Mouse (Mus musculus) lung, adult 18-20 months (tissue): Measurements from ENCODE around the gene Dusp5.
"Not testable (repeated sequence)": the region's sequence is repeated elsewhere in the genome, so short reads cannot be mapped to it uniquely, and the experiment has no call there.

ENCODE experiments used
- DNase-seq, 2 experiments: peaks; one replicate each; pipeline ENCODE4 v3.0.0; 2022; ENCODE audit warnings: mixed read lengths in 2 of 2

Gene Dusp5

DNA sequence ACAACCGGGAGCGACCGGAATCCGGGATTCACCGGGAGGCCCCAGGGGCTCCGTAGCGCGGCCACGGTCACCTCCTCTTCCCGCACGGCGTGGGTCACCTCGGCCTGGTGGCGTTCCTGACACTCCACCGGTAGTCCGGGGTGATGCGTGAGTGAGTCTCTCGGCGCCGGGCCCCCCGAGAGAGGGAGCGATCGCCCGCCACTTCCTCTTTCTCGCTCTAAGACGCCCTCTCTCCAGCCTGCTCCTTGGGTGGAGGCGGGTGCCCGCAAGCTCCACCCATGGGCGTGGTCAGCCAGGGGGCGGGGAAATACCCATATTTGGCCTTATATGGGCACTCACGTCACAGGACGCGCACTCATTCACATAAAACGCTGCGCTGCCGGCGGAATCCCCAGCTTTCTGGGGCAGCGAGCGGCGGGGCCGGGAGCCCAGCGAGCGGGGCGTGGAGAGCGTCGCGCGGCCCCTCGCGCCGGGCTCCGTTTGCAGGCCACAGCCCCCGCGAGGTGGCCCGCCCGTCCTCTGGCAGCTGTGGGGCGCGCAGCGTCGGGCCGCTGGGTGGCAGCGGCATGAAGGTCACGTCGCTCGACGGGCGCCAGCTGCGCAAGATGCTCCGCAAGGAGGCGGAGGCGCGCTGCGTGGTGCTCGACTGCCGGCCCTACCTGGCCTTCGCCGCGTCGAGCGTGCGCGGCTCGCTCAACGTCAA, at the start of gene Dusp5:
Gene Dusp5 (plus strand): TSS at position 358 of the 703 bp plus-strand sequence.
- peak; percentile 96 to 97 for DNase-seq

DNA sequence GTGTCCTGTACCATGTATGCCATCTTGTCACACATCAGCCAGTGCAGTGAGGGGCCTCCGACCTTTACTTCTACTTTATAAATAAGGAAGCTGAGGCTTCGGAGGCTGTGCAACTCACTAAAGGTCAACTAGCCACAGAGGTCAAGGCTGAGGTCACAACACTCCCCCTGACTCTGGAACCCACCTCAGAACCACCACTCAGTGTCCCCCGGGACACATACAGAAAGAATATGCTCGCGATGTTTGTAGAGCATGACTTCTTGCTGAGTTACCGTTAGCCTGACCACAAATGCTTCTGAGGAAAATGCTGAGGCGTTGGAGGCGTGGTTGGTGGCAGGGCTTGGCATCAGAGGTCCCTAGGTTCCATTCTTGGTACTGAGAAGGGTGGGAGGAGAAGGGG, 49.3 kb upstream of the Dusp5 start:
- DNase-seq, result peak in 1 of 2 experiments; percentile 41

DNA sequence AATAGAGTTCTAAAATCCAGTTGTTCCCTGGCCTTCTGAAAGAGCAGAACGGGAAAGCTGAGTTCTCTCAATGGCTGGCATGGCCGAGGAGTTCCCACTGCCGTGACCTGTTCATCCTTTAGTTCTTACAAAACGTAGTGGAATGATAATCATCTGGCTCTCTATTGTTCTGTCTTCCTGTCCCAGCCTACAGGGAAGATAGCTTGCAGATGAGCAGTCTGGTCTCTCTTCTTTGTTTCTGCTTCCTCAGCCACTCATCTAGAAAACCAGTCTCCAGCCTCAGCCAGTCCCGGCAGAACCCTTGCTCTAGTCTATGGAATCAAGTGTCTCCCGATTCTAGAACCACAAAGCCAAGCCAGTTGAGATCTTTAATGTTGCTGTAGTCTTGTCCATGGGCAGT, 46.8 kb upstream of the Dusp5 start:
- DNase-seq, result no peak

DNA sequence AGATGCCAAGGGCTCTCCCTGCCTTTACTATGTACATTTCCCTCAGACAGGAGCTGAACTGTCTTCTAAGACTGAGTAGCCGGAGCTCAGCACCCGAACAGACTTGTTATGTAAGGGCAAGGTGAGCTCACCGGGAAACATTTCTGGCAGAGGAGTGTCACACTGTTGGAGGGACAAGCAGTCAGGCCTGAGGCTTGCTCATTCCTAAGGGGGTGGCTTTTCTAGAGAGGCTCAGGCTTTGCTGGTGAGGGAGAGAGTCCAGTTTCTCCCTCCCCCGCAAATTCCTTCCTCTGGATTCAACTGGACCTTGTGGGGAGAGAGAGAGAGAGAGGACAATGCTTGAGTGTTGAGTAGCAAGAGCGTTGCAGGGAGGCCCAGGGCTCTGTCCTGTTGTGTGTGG, 46.4 kb upstream of the Dusp5 start:
- no peak for DNase-seq

DNA sequence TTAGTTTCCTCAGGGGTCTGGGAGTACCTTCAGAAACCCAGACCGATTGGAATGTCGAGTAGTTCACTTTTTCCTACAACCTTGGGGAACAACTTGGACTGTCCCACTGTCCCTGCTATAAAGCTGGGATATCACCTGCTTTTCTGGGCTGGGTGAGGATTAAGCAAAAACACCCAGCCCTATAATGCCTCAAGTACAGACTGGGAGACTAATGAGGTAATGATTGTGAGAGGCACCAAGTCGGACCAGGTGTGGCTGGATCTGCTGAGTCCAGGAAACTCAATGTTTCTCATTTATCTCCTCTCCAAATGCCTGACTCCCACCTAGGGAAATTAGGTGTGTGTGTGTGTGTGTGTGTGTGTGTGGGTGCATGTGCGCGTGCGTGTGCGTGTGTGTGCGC, 44.9 kb upstream of the Dusp5 start:
- no peak for DNase-seq

DNA sequence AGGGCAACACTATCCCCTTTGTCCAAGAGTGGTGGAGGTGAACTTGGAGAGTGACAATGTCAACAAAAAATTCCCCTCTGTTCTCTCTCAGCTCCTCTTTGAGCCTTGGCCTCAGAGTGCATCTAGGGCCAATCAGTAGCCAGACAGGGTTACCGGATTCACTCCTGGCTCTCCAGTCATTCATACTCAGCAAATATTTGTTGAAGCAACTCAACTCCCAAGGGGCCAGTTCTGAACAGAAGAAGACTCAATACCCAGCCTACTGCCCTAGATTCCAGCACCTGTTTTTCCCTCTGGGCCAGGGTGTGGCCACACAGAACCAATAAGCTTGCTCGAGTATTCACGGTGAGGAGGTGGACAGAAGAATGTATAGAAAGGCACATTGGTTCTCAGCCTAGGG, 44.0 kb upstream of the Dusp5 start:
- DNase-seq, result no peak

DNA sequence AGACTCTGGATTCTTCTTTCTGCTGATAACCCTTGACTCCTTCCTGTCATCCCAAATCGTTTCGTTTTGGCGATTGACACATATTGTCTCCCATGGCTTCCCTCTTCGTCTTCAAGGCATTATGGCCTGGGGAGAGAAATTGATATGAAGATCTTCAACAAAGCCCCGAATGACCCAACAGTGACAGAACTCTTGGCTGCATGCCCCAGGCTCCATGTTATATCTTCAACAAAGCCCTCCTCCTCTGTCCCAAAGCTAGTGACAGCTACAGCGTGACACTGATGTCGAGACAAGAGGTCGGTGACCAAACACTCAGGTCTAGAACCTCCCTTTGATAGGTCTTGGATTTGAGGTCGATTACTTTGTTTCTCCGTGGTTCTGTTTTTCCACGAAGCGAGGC, 39.7 kb upstream of the Dusp5 start:
- DNase-seq, result no peak

DNA sequence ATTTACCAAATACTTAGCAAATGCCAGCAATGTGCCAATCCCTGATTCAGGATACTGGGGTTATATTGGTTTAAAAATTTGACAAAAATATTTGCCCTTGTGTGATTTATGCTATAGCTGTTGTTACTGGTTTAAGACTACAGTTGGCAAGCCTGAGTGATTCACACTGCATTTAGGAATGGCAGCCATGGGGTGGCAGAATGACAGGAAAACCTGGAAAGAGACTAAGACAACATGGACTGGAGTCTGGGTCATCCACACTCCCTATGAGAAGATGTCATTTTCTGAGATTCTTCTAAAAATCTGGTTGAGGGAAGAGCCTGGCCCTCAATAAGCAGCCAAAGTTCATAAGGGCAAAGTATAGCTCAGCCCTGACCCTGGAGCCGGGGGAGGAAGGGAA, 39.0 kb upstream of the Dusp5 start:
- DNase-seq, result no peak

DNA sequence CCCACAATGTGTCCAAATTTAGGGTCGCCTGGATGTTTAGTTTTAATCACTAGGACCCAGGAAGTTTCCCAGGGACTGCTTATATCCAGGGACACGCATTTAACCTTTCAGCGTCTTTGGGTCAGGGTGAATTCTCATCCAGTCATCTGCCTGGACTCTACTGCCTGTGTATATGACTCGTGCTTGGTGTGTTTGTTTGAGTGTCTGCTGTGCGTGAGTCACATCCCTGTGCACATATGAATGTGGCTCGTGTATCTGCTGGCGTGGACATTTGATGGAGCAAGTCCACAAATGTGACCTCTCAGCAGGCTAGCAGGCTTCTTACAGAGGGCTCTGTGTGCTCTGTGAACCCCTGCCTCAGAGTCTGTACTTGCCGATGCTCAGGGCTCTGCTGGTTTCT, 38.0 kb upstream of the Dusp5 start:
- no peak for DNase-seq

DNA sequence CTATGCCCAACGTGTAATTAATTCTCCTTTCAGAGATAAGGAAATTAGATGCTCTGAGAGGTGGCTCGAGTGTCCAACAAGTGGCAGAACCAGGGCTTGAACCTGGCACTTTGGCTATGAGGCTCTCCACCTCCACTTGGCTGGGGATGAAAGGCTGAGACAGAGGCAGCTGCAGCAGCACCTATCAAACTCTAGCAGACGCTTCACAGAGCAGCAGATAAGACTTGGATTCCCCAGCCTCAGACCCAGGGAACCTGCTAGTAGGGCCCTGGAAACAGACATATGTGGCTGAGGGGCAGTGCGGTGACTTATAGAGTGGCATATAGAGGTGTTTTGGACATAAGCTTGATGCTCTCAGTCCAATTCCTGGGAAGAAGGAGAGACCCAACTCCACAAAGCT, 36.4 kb upstream of the Dusp5 start:
- DNase-seq, result no peak

DNA sequence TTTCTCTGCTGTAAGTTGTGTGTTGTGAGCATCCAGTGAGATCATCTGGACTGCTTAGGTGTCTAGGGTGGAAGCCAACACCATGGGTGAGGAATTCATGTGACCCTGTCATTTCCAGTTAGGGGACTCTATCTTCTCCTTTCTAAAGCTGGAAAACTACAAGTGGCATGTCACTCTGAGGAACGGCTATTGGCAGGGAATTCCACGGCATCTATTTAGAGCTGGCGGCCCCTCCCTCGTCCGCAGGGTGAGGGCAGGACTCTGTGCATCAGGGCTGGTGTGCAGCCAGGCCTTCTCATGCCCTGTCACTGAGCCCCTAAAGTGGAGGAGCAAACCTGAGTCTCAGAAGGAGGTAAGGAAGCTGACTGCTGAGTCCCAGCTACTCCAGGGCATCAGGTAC, 35.0 kb upstream of the Dusp5 start:
- no peak for DNase-seq

DNA sequence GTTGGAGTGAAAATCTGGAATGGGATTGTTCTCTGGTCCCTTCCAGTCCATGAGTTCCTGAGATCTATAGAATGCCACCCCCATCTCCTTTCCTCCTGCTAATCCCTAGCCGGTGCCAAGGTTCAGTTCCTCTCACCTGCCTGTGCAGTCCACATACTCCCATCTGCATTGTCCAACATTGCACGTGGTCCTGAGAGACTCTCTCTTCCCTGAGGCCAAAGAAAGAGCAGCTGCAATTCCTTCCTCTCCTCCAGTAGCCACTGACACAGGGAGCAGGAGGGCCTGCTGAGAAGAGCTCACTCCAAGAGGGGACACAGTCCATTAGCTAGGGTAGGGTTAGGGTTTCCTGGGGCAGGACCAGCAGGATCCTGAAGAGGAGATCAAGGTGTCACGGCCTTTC, 31.0 kb upstream of the Dusp5 start:
- DNase-seq, result no peak

DNA sequence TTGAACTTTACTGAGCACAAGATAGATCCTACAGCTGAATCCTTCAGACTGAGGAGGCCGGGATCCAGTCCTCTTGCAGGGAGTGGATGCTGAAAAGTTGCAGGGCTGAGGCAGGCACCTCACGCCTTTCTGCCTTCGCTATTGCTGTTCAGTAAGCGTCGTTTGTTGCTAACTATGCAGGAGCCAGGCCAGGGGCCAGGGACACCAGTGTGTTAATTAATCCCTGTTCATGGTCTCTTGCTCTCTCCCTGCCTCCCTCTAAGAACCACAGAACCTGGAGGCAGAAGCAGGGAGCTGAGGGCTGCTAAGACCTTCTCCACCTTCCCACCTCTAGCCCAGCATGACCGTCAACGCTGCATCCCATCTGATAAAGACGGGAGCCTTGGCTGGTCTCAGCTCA, 29.9 kb upstream of the Dusp5 start:
- no peak for DNase-seq

DNA sequence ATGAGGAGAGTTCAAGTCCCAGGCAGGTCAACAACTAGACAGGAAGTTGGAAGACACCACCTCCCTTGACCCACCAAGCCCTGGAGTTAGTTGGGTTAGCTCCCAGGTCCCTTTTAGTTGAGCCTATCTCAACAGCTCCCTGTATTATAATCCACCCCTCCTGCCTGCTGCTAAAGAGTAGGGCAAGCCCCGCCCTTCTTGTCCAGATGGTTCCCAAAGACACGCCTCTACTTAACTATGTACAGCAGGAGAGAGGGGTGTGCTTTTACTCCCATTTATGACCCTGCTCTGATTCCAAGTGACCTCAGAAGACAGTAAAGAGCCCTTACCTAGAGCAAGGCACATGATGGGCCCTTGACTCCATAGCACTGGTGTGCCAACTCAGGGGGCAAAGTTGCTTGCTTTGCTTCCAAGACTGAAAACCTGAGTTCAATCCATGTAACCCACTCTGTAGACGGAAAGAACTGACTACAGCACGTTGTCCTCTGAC, 29.4 kb upstream of the Dusp5 start:
- DNase-seq, result no peak

DNA sequence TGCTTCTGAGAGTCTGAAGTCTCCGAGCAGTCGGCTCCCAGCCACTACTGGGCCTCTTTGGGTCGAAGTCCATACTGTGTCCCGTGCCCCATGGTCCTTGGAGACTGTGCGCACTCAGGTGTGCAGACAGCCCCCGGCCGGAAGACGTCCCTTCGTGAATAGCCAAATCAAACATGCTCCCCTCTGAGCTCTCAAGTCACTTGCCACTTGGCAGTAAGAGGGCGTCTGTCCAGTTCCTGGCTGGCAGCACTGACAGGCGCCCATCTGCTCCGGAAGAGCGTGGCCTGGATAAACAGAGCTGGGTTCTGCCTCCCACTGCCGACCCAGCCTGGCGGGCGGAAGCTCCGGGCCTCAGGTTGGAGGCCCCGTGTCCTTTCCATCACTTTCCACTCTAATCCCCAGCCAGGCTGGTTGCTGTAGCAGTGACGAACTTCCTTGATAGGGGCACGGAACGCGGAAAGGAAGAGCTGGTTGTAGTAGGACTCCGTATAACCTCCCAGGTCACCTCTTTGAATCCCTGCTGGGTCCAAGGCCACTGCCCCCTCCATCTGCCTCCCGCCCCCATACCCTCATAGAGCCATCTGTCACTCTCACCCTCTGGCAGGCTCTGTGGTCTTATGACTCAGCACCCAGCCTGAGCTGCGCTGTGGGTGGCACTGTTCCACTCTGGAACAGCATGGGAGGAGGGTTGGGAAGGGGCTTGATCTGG, 28.5 kb upstream of the Dusp5 start:
- DNase-seq, result peak; percentile 25 to 41

DNA sequence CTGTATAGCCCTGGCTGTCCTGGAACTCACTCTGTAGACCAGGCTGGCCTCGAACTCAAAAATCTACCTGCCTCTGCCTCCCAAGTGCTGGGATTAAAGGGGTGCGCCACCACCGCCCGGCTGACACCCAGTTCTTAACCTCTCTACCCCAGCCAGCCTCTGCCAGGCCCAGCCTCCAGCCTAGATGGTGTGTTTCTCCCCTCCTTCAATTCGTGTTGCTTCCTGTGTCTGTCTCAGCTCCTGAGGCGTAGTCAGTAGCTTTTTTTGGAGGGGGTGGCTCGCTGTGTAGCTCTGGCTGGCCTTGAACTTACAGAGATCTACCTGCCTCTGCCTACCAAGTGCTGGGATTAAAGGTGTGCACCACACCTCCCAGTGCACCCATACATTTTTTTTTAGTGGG, 27.7 kb upstream of the Dusp5 start:
- not testable (repeated sequence) for DNase-seq

DNA sequence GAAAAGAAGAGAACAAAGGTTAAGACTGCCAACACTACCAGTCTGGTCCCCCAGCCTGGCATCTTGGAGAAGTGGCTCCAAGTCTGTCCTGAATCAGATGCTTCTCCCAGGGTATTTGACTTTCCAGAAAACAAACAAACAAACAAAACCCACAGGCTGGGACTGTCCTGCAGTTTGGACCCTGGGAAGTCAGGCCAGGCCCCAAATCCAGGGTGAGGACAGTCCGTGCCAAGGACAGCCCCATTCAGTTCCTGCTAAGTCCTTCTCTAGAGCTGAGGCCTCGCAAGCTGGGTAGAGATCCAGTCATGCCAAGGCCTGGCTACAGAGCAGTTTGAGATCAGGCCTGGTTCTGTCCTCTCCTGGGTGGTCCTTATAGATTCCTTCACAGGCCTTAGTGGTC, 27.1 kb upstream of the Dusp5 start:
- no peak for DNase-seq

DNA sequence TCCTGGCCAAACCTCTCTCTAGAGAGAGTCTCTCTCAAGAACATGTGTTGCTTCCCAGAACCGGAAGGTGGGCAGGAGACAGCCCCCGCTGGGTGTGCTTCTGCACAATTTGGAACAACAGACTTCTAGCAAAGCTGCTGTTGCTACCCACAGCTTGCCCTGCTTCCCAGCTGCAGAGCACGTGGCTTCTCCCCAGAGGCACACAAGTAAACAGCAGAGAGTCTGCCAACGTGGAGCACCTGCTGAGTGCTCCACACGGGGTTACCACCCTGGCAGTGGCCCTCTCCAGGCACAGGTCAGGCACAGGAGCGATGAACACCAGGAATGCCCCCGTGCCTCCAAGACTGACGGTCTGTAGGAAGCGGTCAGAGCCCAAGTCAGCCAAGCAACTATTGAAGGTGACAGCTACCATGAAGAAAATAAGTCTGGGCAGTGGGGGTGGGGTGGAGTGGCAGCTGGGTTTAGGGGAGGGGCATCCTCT, 26.0 kb upstream of the Dusp5 start:
- DNase-seq, result no peak

DNA sequence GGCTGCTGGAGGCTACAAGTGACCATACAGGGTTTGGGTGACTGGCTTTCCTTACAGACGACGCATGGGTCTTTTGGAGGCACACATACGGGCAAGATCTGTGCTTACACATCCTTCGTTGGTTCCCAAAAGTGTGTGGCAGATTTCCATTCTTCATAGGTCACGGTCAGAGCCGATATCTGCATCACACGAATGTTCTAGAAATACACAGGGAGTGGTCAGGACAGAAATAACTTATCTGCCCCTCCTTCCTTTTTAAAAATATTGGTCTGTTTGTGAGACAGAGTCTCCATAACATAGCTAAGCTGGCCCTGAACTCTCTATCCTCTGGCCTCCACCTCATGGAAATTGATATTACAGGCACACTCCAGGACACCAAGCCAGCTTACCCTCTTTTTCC, 24.7 kb upstream of the Dusp5 start:
- no peak for DNase-seq

DNA sequence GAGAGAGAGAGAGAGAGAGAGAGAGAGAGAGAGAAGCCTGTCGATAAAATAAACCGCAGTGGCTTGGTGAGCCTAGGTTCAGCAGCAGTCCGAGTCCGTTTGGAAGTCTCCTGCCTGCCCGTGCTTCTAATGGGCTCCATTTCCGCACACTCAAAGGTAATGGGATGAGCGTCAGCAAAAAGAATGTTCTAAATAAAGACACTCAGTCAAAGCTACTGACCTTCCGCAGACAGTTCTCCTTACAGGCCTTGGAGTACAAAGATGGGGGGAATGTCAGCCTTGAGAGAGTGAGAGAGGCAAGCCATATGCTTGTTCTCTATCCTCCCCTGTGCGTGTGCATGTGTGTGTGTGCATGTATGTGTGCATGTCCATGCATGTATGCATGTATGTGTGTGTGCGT, 23.2 kb upstream of the Dusp5 start:
- DNase-seq, result no peak

DNA sequence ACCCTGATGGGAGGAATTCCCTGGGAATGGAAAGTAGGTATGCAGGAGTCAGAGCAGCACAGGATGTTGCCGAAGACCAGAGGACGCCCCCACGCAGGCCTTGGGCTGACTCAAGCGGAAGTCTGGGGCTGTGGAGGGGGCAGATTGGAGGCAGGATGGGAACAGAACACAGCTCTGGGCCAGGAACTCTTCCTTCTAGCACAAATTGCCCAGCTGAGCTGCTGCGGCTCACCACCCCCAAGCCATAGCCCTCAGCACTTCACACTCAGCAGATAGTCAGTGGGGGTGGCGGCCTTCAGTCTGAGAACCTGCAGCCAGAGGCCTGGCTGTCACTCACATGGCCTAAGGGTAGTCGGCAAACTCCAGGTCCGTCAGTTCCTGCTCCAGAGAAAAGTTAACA, 21.4 kb upstream of the Dusp5 start:
- DNase-seq, result no peak

DNA sequence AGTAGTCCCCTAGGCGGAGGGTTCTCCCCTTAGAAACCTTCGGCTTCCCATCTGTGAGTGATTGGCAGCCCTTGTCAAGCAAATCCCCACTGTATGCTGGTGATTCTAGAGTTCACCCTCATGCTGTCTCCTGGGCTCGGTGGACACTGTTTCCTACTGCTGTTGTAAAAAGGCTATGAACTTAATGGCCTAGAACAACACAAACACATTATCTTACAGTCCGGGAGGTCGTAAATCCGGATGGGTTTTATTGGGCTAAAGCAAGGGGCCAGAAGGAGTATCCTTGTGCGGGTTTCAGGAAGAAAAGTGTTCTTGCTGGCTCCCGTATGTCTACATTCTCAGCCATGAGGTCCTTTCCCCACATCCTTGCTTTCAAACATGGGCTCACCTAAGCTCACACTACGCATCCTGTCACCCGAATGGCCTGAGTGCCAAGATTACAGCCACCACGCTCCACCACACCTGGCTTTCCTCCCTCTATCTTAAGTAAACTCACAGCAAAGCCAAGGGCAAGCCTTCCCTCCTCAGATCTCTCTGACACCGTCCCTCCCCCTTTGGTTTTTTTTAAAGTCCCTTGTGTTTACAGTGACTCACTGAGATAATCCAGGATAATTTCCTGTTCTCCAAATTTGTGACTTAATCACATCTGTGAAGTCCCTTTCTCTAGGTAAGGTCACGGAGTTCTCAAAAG, 17.5 kb upstream of the Dusp5 start:
- DNase-seq, result no peak

DNA sequence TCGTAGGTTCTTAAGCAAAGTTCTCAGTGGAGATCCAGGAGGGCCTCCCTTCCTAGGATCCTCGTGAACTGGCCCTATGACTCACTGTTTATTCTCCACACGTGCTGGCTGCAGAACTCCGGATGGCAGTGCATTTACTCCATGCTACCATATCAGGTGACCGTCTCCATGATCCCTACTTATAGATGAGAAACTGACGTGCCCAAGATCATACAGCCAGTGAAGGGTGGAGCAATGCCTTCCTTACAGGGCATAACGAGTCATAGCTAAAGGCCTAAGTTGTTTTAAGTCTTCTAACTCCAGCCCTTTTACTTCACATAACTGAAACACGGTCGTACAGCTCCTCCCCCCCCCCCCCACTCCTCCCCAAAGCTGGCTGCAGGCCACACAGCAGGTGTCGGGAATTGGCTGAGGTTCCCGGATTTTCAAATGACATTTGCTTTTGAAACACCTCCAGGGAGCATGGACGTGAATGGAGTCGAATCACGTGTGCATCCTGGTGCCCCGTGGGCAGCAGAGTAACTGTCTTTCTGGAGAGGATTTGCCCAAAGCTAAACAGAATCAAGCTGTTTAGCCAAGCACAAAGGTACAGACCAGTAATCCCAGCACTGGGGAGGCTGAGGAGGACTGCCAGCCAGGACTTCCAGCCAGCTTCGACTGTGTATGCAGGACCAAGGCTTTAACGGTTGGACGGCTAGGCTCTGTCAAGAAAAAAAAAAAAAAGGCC, 11.4 kb upstream of the Dusp5 start:
- DNase-seq, result no peak
